Mouse (Mus musculus): ENCODE results near the gene Smcr8. TPM values are rescaled to one million over a fixed set of nuclear protein-coding genes. Genes with fewer than 3 reads are reported as not detected.

Smcr8 gene
- total RNA-seq, 2 experiments from 2014 or later, result 15.9 to 18.0 TPM

Small RNA genes lying within 50 kb of the gene (microRNA-seq; reads per million reads assigned to microRNA genes)
- gene Mir5100, result 1.9 reads per million

Other genes starting within 250 kb of the Smcr8 start
- 10 to 100 TPM; 70.0 to 74.3 TPM for gene Alkbh5, start 241.1 kb upstream of the Smcr8 start, total RNA-seq (2021)
- 10 to 100 TPM; 29.7 to 32.0 TPM for gene Llgl1, start 77.8 kb upstream of the Smcr8 start, total RNA-seq (2021)
- 100 to 1,000 TPM; 104 to 113 TPM for gene Flii, start 50.3 kb upstream of the Smcr8 start, total RNA-seq (2021)
- gene Mief2, start 49.1 kb upstream of the Smcr8 start, total RNA-seq (2021), result 10 to 100 TPM; 70.6 to 76.5 TPM
- gene Top3a, start 159 bp upstream of the Smcr8 start, total RNA-seq (2021), result 10 to 100 TPM in 1 of 2 experiments, 1 to 10 TPM in 1; 9.4 to 10.6 TPM
- gene Shmt1, start 34.2 kb downstream of the Smcr8 start, total RNA-seq (2021), result 10 to 100 TPM; 29.0 to 34.1 TPM
- 10 to 100 TPM; 14.9 to 16.7 TPM for gene Dhrs7b, start 53.1 kb downstream of the Smcr8 start, total RNA-seq (2021)
- 10 to 100 TPM; 46.3 to 50.8 TPM for gene Tmem11, start 101.7 kb downstream of the Smcr8 start, total RNA-seq (2021)
- 10 to 100 TPM; 19.8 to 25.2 TPM for gene Natd1, start 137.2 kb downstream of the Smcr8 start, total RNA-seq (2021)
- 10 to 100 TPM; 69.8 to 79.2 TPM for gene Map2k3, start 154.5 kb downstream of the Smcr8 start, total RNA-seq (2021)
- gene Kcnj12, start 245.0 kb downstream of the Smcr8 start, total RNA-seq (2021), result 10 to 100 TPM; 13.7 to 16.4 TPM

All from gastrocnemius, postnatal 4 days (tissue).